Mouse (Mus musculus) embryonic stem cell, embryonic (primary cell): Measurements from ENCODE around the gene Katna1.

Source experiments
- CTCF ChIA-PET, 4 experiments: fragments of 300-600 bp in 2 of 4; fragments of 350-600 bp in 2 of 4; sonication (Branson Sonifier 250); formaldehyde crosslinking; loops; one replicate each; lab custom pipeline; 2022; ENCODE audit warnings: inconsistent platforms in 2 of 4; lab: Charles Lee
- POLR2A ChIA-PET, 4 experiments: fragments of 300-600 bp in 2 of 4; fragments of 350-600 bp in 2 of 4; sonication (Branson Sonifier 250); formaldehyde crosslinking; loops; one replicate each; lab custom pipeline; 2022; ENCODE audit warnings: antibody characterized with exemption in 4 of 4, inconsistent platforms in 1 of 4; lab: Charles Lee

Gene Katna1

DNA sequence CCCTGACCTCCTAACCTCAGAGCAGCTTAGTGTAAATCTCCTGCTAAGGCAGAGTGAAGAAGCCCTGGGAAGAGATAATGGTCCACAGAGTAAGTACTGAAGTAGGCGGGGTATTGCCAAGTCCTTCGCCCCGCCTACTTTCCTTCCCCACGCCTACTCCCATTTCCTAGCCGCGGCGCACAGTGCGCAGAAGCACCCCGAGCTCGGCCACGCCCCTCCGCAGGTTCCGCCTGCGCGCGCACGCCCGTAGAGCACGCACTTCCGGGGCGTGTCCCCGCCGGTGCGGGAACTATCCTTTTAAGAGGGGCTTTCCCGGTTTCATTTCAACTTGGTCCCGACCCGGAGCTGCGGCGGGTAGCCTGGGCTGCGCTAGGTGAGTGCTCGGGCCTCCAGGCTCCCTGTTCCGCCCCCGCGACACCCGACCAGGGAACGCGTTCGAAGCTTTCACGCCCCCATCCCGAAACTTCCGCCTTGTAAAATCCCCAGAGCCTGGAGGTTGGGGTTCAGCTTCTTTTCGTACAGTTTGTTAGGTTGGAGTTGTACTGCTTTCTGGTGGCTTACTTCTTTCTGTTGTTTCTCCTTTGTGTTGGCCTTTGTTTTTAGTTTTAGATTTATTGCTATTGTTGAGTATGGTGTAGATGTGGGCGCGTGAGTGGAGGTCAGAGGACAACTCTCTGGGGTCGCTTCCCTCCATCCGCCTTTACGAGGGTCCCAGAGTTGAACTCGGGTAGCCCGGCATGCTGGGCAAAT is at the start of gene Katna1:
TSS of gene Katna1 (plus strand) at position 250 of the 750 bp plus-strand sequence.
- CTCF ChIA-PET: interaction anchor here in 1 of 4 experiments (0.5 to 0.7 kb wide), 2 partner anchors 8 to 59 kb away, joined by 3 to 4 read pairs; no protein-coding TSS in a partner anchor
- POLR2A ChIA-PET: interaction anchor here in 3 of 4 experiments (0.6 to 3.1 kb wide), 84 partner anchors 8 to 1920 kb away, joined by 3 to 45 read pairs (median 4); partner anchors contain the start of genes Fbxo5 (in 2 of the 3), Ginm1 (in 2 of the 3), Lats1 (in 2 of the 3) and Lrp11 (in 2 of the 3)

DNA sequence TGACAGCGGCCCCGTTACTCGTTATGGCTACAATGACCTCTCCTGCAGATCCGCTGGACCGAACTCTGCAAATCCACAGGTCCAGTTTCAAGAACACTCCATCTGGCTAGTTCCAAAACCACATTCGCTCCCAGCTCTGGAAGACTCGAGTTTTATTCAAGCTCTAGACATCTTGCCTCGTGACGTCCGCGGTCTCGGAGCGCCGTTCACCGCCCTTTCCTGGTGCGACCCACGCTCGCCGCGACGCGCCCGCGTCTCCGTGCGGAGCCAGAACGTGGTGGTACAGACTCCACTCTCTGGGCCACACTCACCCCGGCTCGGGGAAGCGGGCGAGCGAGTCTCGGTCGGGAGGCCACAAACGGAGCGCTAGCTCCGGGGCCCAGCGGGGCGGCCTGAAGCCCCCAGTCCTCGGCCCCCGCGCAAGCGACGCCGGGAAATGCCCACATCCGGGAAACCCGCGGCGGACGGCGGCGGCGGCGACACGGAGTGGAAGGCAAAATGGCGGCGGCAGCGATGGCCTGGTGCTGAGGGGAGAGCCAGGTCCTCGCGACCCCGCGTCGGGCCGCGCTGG is 45.0 kb upstream of the Katna1 start, which contains the start of the genes Pcmt1 and Lats1:
TSS of gene Pcmt1 (minus strand) at position 406 of the 571 bp plus-strand sequence.
TSS of gene Lats1 (plus strand) at position 484 of the 571 bp plus-strand sequence.
- ChIA-PET CTCF (interaction anchor here in 2 of 4 experiments (0.6 kb wide), 3 partner anchors 8 to 64 kb away, joined by 3 to 7 read pairs (median 4); no protein-coding TSS in a partner anchor), POLR2A (interaction anchor here in 3 of 4 experiments (0.5 to 5.0 kb wide), 34 partner anchors 8 to 146 kb away, joined by 3 to 42 read pairs (median 4); partner anchors contain the start of genes Katna1 (in 2 of the 3), Nup43 (in 2 of the 3), Ginm1 (in 1 of the 3) and Ppil4 (in 1 of the 3))

DNA sequence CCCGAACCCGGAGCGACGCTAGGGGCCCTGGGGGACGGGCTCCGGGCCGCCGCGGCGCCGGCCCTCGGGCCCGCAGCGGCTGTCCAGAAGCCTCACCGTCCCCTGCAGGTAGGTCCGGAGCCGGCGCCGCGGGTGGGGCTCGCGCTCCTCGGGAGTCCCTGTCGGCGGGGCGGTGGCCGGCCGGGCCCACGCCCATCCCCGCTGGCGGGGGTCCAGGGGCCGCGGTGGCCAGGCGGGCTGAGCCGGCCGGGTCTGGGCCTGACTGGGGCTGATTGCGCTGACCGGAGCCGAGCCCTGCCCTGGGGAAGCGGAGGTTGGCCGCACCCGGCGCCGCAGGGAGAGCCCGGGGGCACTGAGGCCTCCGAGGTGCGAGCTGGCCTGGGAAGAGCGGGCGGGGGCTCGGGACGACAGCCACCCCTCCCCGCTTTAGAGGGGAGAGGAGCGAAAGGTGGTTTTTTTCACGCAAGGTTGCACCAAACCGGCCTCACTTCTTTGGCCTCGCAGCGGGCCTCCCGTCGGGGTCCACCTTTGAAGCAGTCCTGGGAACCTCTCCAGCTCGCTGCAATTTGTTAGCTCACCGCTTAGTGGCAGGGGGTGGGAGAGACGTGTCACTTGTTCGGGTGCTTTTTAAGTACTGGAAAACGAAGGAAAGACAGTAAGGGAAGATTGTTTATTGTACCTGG is 44.3 kb upstream of the Katna1 start:
- CTCF ChIA-PET: interaction anchor here in 2 of 4 experiments (0.6 to 1.0 kb wide), 3 partner anchors 9 to 64 kb away, joined by 3 to 5 read pairs (median 4); no protein-coding TSS in a partner anchor
- POLR2A ChIA-PET: interaction anchor here in 3 of 4 experiments (0.7 to 5.0 kb wide), 25 partner anchors 8 to 99 kb away, joined by 3 to 42 read pairs (median 4); partner anchors contain the start of genes Katna1 (in 2 of the 3) and Nup43 (in 1 of the 3)

DNA sequence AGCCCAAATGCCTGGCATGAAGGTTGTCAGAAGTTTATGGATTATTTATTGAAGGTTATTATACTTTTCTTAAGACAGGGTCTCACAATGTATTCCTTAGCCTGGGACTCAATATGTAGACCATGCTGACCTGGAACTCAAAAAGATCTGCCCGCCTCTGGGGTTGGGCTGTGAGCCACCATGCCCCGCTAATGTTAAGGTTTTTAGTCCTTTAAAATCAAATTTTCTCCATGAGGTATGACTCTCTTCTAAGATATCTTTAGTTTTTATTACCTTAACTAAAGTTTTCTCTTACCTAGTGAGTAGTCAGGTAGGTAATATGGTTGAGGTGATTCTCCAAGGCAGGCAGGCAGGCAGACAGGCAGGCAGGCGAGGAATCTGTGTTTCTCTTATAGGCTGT is 43.6 kb upstream of the Katna1 start:
- CTCF ChIA-PET: interaction anchor here in 1 of 4 experiments (1.0 kb wide), 1 partner anchor 10 kb away, joined by 5 read pairs; no protein-coding TSS in a partner anchor
- POLR2A ChIA-PET: interaction anchor here in 2 of 4 experiments (0.7 to 5.0 kb wide), 9 partner anchors 9 to 44 kb away, joined by 3 to 42 read pairs (median 5); partner anchors contain the start of genes Katna1 (in 2 of the 2) and Nup43 (in 1 of the 2)

DNA sequence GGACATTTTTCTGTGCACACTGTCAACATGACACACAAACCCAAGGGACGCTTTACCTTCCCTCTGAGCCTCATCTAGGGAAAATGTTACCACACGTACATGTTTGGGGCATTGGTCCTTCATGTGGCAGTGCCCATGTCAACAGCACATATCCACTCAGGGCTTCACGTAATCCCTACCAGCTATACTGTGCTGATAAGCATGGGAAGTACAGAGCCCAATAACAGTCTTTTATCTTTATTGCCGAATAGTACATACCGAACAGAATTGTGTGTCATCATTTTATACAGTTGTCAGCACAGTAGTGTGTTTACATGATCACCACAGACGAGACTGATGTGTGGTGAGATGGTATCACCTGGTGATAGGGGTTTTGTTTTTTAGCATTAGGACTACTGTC is 38.9 kb upstream of the Katna1 start:
- ChIA-PET CTCF (no interaction called here), POLR2A (interaction anchor here in 2 of 4 experiments (1.3 to 4.7 kb wide), 4 partner anchors 14 to 39 kb away, joined by 3 to 20 read pairs (median 14); partner anchors contain the start of genes Katna1 (in 1 of the 2) and Nup43 (in 1 of the 2))

DNA sequence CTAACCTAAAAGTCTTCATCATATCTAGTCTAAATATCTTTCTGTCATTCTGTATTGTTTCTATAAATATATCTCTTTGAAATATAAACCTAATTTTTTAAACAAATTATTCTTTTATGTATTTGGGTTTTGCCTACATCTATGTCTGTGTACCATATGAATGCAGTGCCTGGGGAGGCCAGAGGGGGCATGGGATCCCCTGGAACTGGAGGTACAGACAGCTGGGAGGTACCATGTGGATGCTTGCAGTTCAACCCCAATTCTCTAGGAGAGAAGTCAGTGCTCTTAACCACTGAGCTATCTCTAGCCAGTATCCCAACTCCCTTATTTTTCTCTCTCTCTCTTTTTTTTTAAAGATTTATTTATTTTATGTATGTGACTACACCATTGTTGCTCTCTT is 30.5 kb upstream of the Katna1 start:
- CTCF ChIA-PET: no interaction called here
- POLR2A ChIA-PET: interaction anchor here in 1 of 4 experiments (0.6 to 1.2 kb wide), 4 partner anchors 10 to 35 kb away, joined by 3 to 4 read pairs (median 3); no protein-coding TSS in a partner anchor

DNA sequence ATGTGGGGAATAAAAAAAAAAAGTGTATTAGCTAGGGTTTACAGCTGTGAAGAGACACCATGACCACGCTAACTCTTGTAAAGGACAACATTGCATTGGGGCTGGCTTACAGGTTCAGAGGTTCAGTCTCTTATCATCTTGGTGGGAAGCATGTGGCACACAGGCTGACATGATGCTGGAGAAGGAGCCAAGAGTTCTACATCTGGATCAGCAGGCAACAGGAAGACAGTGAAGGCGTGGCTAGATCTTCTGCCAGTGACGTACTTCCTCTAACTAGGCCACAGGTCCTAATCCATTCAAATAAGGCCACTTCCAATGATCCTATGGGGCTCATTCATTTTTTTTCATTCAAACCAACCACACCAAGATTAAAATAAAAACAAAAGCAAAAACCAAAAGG is 25.7 kb upstream of the Katna1 start:
- POLR2A ChIA-PET: interaction anchor here in 3 of 4 experiments (0.7 to 4.2 kb wide), 5 partner anchors 15 to 1409 kb away, joined by 3 to 17 read pairs (median 9); partner anchors contain the start of gene Katna1 (in 2 of the 3)
- CTCF ChIA-PET: no interaction called here

DNA sequence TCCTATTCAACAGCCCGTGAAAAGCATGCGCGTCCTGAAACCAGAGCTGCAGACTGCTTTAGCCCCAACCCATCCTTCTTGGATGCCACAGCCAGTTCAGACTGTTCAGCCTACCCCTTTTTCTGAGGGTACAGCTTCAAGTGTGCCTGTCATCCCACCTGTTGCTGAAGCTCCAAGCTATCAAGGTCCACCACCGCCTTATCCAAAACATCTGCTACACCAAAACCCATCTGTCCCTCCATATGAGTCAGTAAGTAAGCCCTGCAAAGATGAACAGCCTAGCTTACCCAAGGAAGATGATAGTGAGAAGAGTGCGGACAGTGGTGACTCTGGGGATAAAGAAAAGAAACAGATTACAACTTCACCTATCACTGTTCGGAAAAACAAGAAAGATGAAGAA is 23.2 kb upstream of the Katna1 start:
- ChIA-PET CTCF (interaction anchor here in 1 of 4 experiments (0.9 kb wide), 1 partner anchor 31 kb away, joined by 3 read pairs; no protein-coding TSS in a partner anchor), POLR2A (interaction anchor here in 2 of 4 experiments (1.1 to 3.3 kb wide), 8 partner anchors 9 to 101 kb away, joined by 3 to 14 read pairs (median 6); partner anchors contain the start of genes Katna1 (in 1 of the 2), Lats1 (in 1 of the 2) and Pcmt1 (in 1 of the 2))

DNA sequence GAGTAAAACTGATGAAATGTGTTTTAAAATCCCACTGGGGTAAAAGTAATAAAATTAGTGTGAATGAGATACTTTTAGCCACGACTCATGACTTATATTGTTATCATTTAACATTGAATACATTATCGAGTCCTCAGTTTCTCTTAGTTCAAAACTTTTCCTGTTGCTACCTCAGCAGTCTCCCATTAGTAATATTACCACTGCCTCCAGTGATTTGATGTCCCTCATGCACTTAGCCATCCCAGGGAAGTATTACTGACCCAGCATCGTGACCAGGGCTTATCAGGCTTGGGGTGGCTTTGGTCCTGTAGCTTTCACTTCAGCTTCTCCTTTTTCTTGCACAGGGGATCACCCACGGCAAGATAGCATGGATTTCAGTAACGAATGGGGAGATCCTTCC is 15.7 kb upstream of the Katna1 start:
- ChIA-PET CTCF (interaction anchor here in 1 of 4 experiments (0.6 kb wide), 1 partner anchor 718 kb away, joined by 3 read pairs; no protein-coding TSS in a partner anchor), POLR2A (interaction anchor here in 2 of 4 experiments (0.6 to 2.3 kb wide), 6 partner anchors 10 to 269 kb away, joined by 3 to 8 read pairs (median 4); partner anchors contain the start of gene Katna1 (in 2 of the 2))

DNA sequence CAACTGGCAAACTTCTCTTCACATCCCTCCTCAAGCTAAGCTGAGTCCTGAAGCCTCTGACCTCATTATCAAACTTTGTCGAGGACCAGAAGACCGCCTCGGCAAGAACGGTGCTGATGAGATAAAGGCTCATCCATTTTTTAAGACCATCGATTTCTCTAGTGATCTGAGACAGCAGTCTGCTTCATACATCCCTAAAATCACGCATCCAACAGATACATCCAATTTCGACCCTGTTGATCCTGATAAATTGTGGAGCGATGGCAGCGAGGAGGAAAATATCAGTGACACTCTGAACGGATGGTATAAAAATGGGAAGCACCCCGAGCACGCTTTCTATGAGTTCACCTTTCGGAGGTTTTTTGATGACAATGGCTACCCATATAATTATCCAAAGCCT is 13.3 kb upstream of the Katna1 start:
- CTCF ChIA-PET: no interaction called here
- POLR2A ChIA-PET: interaction anchor here in 2 of 4 experiments (1.3 to 2.3 kb wide), 2 partner anchors 13 to 14 kb away, joined by 3 to 10 read pairs; partner anchors contain the start of gene Katna1 (in 2 of the 2)

DNA sequence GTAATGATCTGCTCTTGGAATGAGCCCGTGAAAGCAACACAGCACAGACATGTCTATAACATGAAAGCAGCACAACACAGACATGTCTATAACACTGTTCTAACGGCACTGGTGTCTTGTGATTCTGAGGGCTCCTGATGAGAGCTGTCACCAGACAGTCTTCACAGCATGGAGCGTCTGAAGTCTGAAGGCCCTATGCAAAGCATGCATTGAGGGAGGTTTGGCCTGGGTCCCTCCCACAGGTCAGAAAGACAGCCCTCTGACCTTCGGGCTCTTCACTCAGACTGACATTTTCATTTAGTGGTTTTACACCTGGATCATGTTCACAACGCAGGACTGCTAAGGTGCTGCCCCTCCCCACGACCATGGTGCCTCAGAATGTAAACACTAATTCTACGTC is 10.7 kb upstream of the Katna1 start:
- ChIA-PET CTCF (interaction anchor here in 1 of 4 experiments (0.6 kb wide), 1 partner anchor 16 kb away, joined by 3 read pairs; no protein-coding TSS in a partner anchor), POLR2A (interaction anchor here in 3 of 4 experiments (0.5 to 4.2 kb wide), 15 partner anchors 10 to 124 kb away, joined by 3 to 31 read pairs (median 4); partner anchors contain the start of genes Katna1 (in 2 of the 3), Lats1 (in 1 of the 3), Lrp11 (in 1 of the 3) and Nup43 (in 1 of the 3))

DNA sequence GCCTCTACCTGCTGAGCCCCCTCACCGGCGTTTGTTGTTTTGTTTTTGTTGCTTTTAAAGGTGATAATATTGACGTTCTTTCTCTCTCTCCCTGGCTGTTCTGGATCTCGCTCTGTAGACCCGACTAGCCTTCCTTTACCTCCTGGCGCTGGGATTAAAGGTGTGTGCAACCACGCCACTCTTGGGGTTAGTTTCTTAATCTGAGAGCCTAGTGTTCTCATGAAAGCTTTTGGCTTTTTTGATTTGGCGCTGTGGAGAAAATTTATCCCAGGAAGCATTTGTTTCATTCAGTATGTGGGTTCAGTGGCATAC is 657 bp downstream of the Katna1 start:
- CTCF ChIA-PET: interaction anchor here in 1 of 4 experiments (0.5 kb wide), 1 partner anchor 58 kb away, joined by 4 read pairs; no protein-coding TSS in a partner anchor
- POLR2A ChIA-PET: interaction anchor here in 3 of 4 experiments (0.7 to 3.1 kb wide), 65 partner anchors 8 to 1921 kb away, joined by 3 to 45 read pairs (median 5); partner anchors contain the start of genes Lats1 (in 2 of the 3), Lrp11 (in 2 of the 3), Nup43 (in 2 of the 3) and Pcmt1 (in 2 of the 3)

DNA sequence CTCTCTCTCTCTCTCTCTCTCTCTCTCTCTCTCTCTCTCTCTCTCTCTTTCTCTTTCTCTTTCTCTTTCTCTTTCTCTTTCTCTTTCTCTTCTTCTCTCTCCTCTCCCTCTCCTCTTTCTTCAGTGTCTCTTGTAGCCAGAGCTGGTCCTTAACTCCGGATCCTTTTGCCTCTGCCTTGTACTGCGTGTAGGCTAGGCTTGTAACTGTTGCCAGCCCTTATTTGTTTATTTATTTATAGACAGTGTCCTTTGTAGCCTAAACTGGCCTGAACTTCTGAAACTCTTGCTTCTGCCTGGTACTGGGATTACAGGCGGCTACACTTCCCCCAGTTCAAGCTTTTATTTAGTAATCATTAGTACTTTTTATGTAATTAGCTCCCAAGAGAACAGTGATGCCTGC is 1.2 kb downstream of the Katna1 start:
- CTCF ChIA-PET: no interaction called here
- POLR2A ChIA-PET: interaction anchor here in 3 of 4 experiments (0.6 to 3.1 kb wide), 20 partner anchors 10 to 111 kb away, joined by 3 to 45 read pairs (median 9); partner anchors contain the start of genes Ginm1 (in 1 of the 3), Nup43 (in 1 of the 3) and Ppil4 (in 1 of the 3)

DNA sequence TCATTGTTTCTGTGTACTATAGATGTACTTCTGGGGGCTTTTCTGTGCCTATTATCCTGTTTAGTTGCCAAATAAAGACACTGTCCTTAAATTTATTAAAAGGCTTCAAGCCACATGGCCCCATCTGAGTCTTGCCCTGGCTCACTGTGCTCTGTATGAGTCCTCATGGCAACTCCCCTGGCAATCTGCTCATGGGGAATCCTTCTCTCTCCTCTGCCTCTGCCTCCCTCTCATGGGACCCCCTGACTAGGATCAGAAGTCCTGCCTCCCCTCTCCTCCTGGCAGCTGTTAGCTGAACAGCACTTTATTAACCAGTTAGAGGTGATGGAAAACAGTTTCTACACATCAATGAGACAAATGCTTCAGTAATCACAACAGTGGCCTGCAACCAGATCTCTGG is 5.8 kb downstream of the Katna1 start:
- ChIA-PET POLR2A (interaction anchor here in 1 of 4 experiments (3.1 kb wide), 1 partner anchor 8 kb away, joined by 18 read pairs; no protein-coding TSS in a partner anchor), CTCF (no interaction called here)

DNA sequence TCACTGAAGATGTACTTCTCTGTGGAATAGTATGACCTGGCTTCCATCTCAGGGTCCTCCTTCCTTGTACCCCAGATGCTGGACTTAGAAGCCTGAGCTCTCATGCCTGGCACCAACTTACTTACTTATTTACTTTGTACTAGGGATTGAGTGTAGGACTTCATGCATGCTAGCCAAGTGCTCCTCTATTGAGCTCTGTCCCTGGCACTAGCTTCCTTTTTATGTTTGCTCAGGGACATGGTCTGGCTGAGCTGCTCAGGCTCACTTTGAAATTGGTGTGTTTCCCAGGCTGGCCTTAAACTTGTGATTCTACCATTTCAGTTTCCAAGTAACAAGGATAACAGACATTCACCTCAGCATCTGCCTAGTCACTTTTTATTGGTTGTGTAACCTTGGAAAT is 11.3 kb downstream of the Katna1 start:
- ChIA-PET CTCF (no interaction called here), POLR2A (interaction anchor here in 3 of 4 experiments (0.8 to 8.2 kb wide), 6 partner anchors 9 to 75 kb away, joined by 3 to 45 read pairs (median 6); partner anchors contain the start of genes Katna1 (in 3 of the 3) and Ginm1 (in 1 of the 3))

DNA sequence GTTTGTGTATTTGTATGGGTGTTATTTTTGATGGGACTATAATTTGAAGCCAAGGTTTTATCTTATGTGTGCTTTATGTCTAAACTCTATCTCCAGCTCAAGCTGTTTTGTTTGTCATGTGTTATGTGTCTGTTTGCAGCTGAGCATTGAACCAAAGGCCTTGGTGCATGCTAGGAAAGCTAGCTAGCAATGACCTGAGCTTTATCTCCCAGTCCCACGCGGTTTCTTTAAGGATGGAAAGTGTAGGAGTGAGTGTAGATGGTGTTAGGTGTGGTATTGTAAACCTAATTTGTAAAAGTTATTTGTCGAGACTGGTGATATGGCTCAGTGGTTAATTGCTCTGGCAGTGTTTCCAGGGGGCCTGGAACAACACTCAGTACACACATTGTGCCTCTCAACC is 12.1 kb downstream of the Katna1 start:
- POLR2A ChIA-PET: interaction anchor here in 2 of 4 experiments (0.8 to 8.2 kb wide), 7 partner anchors 8 to 129 kb away, joined by 3 to 45 read pairs (median 5); partner anchors contain the start of genes Katna1 (in 2 of the 2) and Ginm1 (in 1 of the 2)
- CTCF ChIA-PET: no interaction called here
